Mouse (Mus musculus) gastrocnemius, adult 8-10 months (tissue): ENCODE results near the gene Ets1. TPM values are rescaled to one million over a fixed set of nuclear protein-coding genes. Genes with fewer than 3 reads are reported as not detected.
A peak's percentile ranks its signal among the peaks of the same experiment; 100 is the strongest.

Experiments
- DNase-seq, 2 experiments: peaks; one replicate each; pipeline ENCODE4 v3.0.0; 2022; ENCODE audit warnings: low spot score in 2 of 2
- total RNA-seq, 4 experiments: library from RNA; stranded (reverse); gene quantifications; 2 replicates each; pipeline ENCODE4 v1.2.4; 2022

Ets1 gene
- 10 to 100 TPM in 1 of 4 experiments, 1 to 10 TPM in 3; 7.8 to 12.6 (median 9.5) TPM for total RNA-seq

DNA sequence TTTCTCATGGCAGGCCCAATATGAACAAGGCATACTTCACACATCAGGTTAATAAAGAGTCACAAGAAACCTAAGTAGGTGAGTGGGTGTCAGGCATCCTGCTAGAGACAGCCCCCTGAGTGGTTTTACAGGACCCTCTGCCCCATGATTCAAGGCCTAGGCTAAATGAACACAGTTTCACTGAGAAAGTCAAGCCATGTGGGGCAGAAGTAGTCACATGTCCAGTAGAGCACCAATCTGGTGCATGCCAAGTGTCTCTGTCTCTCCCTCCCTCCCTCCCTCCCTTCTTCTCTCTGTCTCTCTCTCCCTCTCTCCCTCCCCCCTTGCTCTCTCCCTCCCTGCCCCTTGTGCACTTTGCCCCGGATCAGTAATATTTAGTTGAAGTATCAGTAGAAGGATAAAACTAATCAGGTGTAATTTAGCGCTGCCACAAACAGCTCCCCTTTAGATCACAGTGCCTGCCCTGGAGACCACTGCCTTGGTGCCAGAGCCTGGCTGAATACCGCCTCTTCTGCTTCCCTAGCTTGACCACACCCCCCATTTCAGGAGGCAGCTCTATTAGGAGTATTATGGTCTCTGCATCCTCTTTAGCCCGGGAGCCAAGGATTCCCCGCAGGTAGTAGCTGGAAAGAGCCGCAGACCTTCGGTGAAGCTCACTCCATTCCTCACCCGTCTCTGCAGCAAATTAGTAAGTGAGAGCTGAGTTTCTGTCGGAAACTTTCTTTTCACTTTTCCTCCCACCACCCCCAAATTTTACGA is at the start of gene Ets1:
Gene Ets1, plus strand, starts transcription at position 595 of the 759 bp plus-strand sequence.
- no peak for DNase-seq

- peak; percentile 46 to 61 for DNase-seq
These were observed 46.1 kb upstream of the Ets1 start for GRCm38 (mm10) chr9:32589900-32590299.

DNA sequence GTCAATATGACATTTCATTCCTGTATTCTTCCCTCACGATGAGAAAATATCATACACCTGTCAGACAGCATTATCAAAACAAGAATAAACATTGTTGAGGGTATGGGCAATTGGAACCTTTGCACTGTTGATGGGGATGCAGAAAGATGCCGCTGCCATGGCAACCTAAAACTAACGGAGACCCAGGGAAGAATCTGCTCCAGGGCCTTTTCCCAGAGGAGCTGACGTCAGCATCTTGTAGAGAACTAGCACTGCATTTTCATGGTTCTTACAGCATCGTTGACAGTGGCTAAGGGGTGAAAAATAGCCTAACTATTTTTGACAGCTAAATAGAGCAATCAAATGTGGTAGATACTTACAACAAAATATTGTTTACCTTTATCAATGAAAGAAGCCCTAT is 45.5 kb upstream of the Ets1 start:
- no peak for DNase-seq

DNA sequence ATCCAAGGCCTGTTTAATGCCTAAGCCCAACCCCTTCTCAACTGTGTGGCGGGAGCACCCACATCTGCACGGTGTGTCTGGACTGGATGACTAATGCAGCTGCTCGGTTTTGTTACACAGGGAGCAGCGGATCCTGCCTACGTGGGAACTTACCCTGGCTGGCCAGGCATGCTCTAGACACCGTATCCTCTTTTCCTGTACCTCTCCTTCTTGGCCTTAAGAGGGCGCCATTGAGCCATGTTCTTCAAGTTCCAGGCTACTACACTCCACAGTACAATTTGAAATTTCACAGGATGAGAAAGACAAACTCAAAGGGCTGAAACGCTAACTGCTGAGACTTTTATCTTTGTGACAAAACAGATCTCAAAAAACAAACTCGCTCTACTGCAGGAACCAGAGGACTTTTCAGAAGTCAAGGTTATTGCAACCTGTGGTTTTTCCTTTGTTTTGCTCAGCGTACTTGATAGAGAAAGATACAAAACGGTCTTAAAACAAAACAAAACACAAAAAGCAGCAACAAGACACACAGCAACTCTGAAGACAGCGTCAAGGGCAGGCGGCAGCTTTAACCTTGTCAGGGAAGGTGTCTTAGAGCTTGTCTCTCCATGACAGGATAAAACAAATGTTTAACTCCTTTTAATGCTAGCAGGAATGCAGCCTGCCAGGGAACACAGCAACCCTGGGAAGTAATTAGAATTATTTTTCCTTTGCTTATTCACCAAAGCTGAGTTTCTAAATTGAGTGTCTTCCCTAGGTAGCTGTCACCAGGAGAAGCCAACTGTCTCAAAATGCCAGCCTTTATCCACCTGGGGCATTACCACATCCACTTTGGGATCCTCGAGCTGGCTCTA is 44.1 kb upstream of the Ets1 start:
- DNase-seq: peak; percentile 27 to 48

DNA sequence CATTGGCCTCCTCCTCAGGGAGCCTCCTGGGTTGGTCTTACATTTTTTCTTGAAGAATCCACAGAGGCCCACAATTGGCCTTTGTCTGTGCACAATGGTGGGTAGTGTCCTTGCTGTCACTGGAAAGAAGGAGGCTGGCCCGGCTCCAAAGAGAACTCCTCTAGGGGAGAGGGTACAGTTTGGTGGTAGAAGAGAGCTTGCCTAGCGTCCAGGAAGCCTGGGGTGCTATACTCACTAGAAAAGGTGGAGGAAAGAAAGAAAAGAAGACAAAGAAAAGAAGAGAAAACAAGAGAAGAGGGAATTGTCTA is 43.5 kb upstream of the Ets1 start:
- no peak for DNase-seq

DNA sequence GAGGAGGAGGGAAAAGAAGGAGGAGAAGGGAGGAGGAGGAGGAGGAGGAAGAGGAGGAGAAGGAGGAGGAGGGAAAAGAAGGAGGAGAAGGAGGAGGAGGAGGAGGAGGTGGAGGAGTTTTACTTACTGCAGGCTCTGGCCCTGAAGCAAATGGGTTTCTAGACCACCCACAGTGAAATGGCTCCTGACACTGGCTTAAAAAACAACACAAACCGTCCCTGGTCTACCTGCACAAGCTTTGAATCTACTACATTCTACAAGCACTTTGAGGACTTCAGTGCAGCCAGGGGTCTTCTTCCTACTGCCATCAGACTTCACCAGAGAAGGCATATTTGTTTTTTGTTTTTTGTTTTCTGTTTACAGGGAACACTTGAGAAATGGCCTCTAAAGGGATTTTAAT is 42.2 kb upstream of the Ets1 start:
- DNase-seq: no peak

GRCm38 (mm10) chr9:32594346-32594745 is 41.7 kb upstream of the Ets1 start:
- DNase-seq: no peak

DNA sequence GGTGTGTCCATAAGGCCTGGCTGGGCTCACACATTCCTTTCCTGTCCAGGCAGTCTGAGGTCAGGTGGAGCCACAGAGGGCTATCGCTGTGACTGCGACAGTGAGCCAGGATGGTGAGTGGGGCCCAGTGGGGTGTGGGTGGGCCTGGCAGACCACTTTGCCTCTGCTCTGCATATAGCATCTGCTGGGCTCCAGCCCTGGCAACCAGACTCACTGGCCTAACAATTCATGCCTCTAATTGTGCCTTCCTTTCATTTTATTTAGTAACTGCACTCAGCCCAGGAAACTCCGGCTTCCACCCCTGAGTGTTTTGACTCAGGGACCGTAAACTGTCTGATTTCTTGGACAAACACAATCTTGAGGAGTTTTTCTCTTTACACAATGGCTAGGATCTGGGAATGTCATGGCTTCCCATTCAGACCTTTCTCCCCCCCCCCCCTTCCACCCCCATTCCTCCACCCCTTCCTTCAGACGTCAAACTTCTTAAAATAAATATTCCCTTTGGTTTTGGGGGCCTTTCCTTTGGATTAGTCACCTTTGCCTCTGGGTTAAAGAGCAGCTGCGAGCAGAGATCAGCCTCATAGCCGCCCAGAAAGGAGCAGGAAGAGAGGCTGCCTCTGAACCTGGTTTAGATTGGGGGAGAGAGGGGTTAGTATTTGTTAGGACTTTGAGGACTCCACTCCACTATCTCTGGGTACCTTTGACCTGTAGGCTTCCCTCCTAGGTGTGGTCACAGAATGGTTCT is 40.8 kb upstream of the Ets1 start:
- no peak for DNase-seq

DNA sequence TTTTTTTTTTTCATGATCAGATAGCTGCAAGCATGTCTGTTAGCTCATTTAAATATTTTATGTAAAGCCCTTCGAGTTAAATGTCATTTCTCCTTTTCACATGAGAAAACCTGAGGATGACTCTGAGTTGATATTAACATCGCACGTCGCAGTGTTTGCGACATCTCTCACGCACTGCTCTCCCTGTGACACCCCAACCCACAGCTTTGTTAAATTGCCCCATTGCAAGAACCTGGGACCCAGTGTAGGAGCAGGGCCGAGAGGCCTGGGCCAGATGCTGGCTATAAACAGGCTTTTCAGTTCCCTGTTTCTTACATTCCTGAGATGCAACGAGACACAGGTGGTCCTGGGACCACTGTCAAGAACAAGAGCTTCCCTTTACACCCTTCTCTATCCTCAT is 39.7 kb upstream of the Ets1 start:
- DNase-seq: no peak

- no peak for DNase-seq
These were observed 34.1 kb upstream of the Ets1 start for GRCm38 (mm10) chr9:32601953-32602352.

GRCm38 (mm10) chr9:32603097-32603496 is 32.9 kb upstream of the Ets1 start:
- no peak for DNase-seq

GRCm38 (mm10) chr9:32607218-32607617 is 28.8 kb upstream of the Ets1 start:
- no peak for DNase-seq

DNA sequence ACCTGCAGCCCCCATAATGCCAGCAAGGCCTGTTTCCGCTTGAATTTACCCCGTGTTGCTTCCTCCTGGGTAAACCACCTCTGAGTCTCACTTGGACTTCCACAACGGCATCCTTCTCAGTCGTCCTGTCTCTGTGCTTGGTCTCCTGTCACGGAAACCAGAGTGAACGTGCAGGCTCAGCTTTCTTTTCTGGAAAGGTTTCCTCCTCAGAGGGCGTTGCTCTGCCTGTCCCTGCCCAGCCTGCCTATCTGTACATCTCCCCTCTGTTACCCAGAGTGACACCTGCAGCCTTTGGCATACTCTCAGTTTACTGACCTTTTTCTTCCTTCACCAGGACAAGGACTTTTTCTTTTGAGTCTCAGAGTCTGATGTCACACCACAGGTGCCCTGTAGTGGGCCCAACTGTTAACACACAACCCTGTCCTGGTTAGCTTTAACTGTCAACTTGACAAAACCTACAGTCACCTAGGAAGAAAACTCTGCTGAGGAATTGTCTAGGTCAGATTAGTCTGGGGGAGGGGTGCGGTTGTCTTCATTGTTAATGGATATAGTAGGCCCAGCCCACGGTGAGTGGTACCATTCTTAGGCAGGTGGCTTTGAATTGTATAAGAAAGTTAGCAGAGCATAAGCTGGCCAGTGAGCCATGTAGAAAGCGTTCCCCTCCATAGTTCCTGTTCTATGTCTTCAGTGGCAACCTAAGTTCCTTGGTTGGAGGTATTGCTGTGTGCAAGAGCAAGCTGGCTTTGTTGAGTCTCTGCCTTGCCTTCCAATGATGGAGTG is 27.0 kb upstream of the Ets1 start:
- no peak for DNase-seq

- DNase-seq: no peak
These were observed 25.8 kb upstream of the Ets1 start for GRCm38 (mm10) chr9:32610218-32610617.

DNA sequence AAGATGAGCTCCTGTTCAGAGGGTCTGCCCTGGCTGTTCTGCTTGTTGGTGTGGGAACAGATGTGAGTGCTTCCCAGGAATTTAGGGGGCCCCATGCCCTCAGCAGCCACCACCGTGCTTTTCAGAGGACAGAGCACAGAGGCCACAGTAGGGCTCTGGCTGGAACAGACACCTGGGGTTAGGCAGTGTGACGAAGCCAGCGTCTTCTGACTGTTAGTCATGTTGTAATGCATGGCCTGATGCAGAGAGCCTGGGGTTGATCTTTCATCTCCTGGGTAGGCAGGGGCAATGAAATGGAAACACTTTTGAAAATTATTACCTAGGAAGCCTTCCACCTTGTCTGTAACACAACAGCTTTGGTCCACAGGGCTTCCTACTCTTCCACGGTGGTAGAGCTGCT is 25.4 kb upstream of the Ets1 start:
- DNase-seq: no peak

- no peak for DNase-seq
These were observed 24.7 kb upstream of the Ets1 start for GRCm38 (mm10) chr9:32611340-32611739.

GRCm38 (mm10) chr9:32612426-32612825 is 23.6 kb upstream of the Ets1 start:
- no peak for DNase-seq

- no peak for DNase-seq
These were observed 23.1 kb upstream of the Ets1 start for GRCm38 (mm10) chr9:32612861-32613421.

DNA sequence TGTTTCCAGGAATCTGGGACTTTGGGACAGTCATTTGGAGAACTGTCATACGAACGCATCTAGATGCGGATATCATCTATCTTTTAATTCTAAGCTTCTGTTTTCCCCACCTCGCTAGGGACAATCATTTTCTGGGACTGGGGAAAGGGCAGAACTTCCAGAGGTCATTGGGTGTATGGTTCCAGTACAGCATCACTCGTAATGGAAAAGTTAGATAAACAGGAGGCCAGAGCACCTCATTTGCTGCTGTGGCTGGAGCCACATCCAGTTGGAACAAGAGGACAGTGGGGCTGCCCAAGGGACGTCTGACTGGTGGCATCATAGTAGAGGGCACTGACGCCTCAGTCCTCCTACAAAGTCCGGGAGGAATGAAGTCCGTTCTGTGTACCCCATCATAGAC is 21.8 kb upstream of the Ets1 start:
- DNase-seq: no peak

- DNase-seq: no peak
These were observed 20.6 kb upstream of the Ets1 start for GRCm38 (mm10) chr9:32615461-32615860.

- DNase-seq: no peak
These were observed 20.0 kb upstream of the Ets1 start for GRCm38 (mm10) chr9:32615986-32616385.
